Mouse (Mus musculus) layer of hippocampus, postnatal 36 days (tissue): ENCODE data around the gene Steap3. TPM values are rescaled to one million over a fixed set of nuclear protein-coding genes. Genes with fewer than 3 reads are reported as not detected.

Source experiments
- DNase-seq, 2 experiments: peaks; one replicate each; pipeline ENCODE4 v3.0.0; 2022
- total RNA-seq, 2 experiments: library from RNA; stranded (reverse); gene quantifications; 2 replicates each; pipeline ENCODE4 v1.2.3; 2021

Steap3 gene
- total RNA-seq, 2 experiments from 2014 or later: 7.1 to 7.2 TPM

DNA sequence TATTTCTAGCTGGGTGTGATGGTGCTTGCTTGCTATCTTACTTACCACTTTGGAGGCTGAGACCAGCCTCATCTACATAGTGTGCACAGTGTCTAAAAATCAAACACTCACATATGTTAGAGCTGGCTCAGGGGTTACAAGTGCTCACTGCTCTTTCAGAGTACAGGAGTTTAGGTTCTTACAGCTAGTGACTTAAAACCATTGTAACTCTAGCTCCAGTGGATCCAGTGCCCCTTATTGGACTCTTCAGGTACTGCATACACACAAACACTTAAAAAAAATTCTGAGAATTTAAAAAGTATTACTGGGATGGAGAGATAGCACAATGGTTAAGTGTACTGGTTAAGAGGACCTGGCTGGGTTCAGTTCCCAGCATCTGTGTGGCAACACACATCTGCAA is 125.5 kb downstream of the Steap3 start:
- DNase-seq: no peak

DNA sequence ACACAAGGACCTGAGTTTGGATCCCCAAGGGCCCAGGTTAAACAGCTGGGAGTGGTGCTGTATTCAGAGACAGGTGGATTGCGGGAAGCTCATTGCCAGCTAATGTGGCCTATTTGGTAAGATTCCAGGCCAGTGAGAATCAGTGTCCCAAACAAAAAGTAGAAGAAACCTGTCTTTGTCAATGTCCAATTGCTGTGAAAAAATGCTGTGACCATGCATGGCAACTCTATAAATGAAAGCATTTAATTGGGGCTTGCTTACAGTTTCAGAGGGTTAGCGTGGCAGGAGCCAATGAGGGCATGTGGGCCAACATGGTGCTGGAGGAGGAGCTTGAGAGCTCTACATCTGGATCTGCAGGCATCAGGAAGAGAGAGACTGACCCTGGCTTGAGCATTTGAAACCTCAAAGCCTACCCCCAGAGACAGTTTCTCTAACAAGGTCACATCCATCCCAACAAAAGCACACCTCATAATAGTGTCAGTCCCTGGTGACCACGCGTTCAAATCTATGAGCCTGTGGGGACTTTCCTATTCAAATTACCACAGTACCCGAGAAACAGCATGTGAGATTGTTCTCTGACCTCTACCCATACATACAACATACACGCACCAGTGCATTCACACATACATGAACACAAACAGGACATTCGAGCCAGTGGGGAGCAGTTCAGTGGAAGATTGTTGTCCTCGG is 126.8 kb downstream of the Steap3 start:
- no peak for DNase-seq

DNA sequence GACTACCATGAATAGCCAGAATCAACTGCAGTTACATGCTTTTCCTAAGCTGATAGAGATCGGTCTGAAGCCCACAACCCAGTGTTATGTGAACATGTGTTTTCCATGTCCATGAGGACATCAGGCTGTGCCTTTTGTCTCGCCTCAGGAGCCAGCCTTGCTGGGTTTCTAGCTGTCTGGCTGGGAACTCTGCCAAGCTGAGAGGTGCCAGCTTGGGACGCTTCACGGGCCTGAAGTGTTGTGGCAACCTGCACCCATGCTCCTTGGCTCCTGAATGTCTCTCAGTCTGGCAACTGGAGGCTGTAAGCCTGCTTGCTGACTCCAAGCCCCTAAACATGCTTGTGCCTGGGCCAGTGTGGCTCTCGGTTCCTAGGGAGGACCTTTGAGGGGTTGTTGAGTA is 130.0 kb downstream of the Steap3 start:
- no peak for DNase-seq

Other genes starting within 250 kb of the Steap3 start
- gene Tmem37, start 198.6 kb downstream of the Steap3 start, total RNA-seq: 1 to 10 TPM in 1 of 2 experiments, under 1 TPM in 1; 0.58 to 1.1 TPM
- 100 to 1,000 TPM; 379 to 403 TPM for gene Dbi, start 151.6 kb downstream of the Steap3 start, total RNA-seq
- gene 3110009E18Rik, start 151.5 kb downstream of the Steap3 start, total RNA-seq: 1 to 10 TPM; 6.0 to 8.6 TPM
- gene C1ql2, start 67.9 kb upstream of the Steap3 start, total RNA-seq: 10 to 100 TPM; 81.1 to 88.7 TPM
- not detected for gene Marco, start 232.3 kb upstream of the Steap3 start, total RNA-seq